Mouse (Mus musculus) layer of hippocampus, postnatal 14 days (tissue): Measurements from ENCODE around the gene H2-Eb1. TPM values are rescaled to one million over a fixed set of nuclear protein-coding genes. Genes with fewer than 3 reads are reported as not detected.

ENCODE experiments used
- DNase-seq, 2 experiments: peaks; one replicate each; pipeline ENCODE4 v3.0.0; 2021 to 2022; ENCODE audit warnings: low spot score in 2 of 2, mixed read lengths in 1 of 2
- long read RNA-seq, 2 experiments: library from polyadenylated mRNA; stranded (forward); transcript quantifications; one replicate each; pipeline ENCODE4 v2.0.0; 2021
- total RNA-seq, 2 experiments: library from RNA; stranded (reverse); gene quantifications; 2 replicates each; pipeline ENCODE4 v1.2.3; 2021

Gene H2-Eb1
- total RNA-seq, result 1 to 10 TPM; 1.8 to 2.1 TPM
- long read RNA-seq, experiment 1, partial matches to known transcripts, result 0 of 2 reads
- long read RNA-seq, experiment 1, other reads (novel, unspliced or antisense), result 0 of 2 reads
- long read RNA-seq, experiment 2, partial matches to known transcripts, result 0 of 1 reads
- long read RNA-seq, experiment 2, other reads (novel, unspliced or antisense), result 0 of 1 reads

DNA sequence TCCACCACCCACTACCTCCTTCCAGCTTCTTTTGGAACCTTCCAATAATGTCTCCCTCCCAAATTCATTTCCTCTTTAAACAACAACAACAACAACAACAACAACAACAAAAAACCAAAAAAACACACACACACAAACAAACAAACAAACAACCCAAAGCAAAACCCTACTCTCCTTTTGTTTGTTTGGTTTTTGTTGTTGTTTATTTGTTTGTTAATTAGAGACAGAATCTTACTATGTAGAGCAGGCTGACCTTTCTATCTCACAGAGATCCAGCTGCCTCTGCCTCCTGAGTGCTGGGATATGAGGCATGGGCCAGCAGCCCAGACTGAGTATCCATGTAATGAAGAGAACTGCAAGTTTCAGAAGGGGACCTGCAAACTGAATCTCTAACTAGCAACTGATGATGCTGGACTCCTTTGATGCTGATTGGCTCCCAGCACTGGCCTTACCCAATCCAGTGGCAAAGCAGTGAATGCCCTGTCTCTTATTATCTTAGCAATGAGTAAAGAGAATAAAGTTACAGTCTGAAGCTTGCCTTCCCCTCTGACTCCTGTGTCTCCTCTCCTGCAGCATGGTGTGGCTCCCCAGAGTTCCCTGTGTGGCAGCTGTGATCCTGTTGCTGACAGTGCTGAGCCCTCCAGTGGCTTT is at the start of gene H2-Eb1:
H2-Eb1 (plus strand) TSS at position 488 of the 651 bp plus-strand sequence.
- peak; percentile 89 to 95 for DNase-seq

DNA sequence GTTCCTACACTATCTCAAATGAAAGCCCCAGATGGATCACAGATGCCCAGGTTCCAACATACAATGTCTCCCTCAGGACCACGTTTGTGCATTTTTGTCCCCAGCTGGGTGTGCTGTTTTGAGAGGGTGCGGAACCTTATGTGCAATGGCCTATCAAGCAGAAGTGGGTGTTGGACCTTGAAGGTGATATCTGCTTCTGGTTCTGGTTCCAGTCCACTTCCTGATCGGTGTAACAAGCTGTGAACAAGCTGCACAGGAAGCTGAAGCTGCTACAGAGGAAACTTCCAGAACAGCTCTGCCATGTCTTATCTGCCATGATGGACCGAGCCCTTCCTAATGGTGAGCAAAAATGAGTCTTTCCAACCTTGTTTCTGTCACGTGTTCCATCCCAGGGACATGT is 49.2 kb upstream of the H2-Eb1 start:
- DNase-seq, result no peak

DNA sequence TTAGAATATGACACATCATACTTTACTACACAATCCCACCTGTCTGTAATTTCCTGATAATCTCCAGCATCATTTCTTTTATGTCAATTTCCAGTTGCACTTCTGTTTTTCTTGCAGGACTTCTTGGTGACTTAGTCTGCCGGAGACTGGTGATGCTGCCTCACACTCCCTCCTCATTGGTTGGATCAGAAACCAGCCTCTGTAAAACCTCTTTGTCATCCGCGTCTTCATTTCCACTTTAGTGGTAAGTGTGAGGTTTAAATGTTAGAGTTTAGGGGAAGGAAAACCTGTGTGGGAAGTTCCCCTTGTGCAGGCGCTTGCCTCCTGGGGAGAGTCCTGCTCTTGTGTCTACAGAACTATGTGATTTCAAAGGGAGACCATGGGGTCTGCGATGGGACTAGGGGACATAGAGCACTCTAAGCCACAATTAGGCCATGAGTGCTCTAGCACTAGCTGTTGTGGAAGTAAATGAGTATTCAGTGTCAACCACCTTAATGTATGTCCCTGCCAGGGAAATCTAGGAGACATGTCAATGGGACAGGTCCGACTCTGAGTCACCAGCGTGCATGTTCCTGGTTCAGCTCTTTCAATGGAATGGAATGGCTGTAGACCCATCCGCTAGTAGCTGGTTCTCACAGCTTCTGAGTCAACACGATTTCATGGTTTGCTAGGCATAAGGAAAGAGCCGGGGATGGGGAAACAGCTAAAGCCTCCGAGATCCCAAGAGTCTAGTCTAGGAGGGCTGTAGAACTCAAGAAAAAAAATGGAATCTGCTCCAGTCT is 47.9 kb upstream of the H2-Eb1 start, which contains the start of gene H2-Ab1:
H2-Ab1 (plus strand) TSS at position 96 of the 782 bp plus-strand sequence.
- DNase-seq, result peak; percentile 79 to 88

DNA sequence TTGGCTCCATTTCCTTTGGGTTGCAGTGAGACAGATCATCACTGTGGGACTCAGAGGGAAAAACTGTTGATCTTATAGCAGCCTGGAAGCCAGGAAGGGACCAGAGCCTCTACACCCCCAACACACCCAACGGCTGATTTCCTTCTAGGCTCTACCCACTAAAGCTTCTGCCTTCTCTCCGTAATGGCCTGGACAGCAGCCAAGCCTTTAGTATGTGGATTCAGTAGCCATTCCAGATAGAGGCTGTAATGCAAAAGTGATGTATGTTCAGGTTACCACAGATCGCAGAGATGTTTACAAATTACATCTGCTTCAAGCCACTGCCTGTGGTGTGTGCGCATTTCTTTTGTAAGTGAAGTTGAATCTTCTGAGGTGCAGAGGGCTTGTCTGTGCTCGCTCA is 45.1 kb upstream of the H2-Eb1 start:
- no peak for DNase-seq

DNA sequence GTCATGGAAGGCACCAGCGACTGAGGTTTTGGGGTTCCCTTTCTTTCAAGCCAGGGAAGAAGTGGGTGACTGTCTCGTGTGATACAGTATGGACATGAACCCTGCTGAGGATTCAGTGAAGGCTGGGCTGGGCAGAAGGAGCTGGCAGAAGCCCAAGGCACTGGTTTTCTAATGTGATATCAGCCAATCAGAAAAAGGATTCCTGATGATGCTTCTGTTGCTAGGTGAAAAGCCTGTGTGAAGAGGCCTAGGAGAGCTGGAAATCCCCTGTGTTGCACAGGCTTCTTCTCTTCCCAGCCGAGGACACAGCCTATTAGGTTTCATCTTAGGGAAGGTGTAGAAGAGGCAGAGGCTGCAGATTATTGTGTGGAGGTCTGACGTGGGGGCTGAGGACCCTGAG is 44.2 kb upstream of the H2-Eb1 start:
- DNase-seq, result peak; percentile 55 to 88

DNA sequence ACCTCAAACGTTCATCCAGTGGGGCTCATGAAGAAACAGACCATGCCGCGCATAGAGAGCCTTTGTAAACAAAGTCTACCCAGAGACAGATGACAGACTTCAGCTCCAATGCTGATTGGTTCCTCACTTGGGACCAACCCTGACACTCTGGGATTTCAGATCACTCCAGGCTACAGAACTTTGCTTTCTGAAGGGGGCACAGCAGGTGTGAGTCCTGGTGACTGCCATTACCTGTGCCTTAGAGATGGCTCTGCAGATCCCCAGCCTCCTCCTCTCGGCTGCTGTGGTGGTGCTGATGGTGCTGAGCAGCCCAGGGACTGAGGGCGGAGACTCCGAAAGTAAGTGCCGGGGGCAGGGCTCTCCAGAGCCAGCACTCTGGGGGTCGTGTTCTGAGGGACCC is 42.6 kb upstream of the H2-Eb1 start:
- DNase-seq, result peak; percentile 71 to 87

DNA sequence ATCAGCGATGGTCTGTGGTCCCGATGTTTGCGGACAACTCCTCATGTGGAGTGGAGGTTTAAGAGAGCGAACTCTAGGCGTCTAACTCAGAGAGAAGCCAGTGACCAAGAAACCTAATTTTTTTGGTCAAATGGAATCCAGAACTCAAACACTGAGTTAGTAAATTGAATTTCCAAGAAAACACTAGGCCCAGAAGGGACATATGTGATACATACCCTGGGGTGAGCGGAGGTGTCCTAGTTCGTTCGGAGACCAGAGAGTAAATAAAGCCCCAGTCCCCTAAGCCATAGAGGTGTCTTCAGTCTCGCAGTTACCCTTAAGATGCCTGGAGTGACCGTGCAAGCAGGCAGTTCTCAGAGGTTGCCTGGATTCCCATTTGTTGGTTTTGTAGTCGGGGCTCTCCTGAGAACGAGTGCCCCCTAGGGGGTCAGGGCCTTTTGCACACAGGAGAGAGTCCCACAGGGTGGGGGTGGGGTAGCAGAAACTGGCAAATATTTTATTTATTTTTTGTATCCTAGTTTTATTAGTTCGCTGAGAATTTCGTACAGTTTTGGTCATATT is 41.8 kb upstream of the H2-Eb1 start:
- no peak for DNase-seq

DNA sequence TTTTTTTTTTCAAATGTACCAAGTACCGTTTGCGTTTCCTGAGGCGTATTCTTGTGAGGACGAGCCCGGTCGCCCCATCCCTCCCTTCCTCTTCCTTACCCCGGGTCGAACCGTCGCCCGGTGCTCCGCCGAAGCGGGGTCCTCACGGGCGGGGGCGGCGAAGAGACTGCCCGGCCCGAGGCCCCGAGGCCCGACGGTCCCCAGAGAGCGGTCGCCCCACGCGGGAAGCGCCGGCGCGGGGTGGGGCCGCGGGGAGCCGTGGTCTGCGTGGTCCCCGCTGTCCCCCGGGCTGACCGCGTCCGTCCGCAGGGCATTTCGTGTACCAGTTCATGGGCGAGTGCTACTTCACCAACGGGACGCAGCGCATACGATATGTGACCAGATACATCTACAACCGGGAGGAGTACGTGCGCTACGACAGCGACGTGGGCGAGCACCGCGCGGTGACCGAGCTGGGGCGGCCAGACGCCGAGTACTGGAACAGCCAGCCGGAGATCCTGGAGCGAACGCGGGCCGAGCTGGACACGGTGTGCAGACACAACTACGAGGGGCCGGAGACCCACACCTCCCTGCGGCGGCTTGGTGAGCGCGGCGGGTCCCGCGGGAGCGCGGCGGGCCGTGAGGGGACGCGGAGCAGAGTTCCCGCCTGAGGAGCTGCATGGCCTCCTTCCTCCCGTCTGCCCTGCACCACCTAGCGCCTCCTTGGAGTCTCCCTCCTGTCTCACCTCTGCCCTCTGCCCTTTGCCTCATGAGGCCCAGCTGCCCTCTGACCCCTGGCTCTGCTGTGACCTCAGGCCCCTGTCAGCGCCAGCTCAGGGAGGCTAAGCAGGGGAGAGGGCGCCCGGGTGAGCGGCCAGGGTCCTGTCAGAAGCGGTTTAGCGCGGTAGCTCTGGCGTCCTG is 41.0 kb upstream of the H2-Eb1 start:
- no peak for DNase-seq

DNA sequence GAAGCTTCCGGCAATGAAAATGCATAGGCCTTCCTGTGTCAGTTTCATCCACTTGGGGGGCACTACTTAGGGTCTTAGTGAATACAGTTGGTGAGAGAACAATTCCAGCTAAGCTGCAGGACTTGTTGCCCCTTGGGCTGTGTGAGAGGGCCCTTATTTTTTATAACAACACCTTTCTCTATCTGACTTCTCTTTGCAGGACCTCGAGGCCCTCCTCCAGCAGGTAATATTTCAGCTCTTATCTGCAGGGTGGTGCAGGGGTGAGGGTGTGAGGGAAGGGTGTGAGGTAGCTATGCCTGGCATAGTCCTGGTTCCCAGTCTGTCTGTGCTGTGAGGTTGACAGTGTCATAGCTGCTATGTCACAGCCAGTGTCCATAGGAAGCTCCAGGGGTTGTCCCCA is 37.4 kb upstream of the H2-Eb1 start:
- no peak for DNase-seq

DNA sequence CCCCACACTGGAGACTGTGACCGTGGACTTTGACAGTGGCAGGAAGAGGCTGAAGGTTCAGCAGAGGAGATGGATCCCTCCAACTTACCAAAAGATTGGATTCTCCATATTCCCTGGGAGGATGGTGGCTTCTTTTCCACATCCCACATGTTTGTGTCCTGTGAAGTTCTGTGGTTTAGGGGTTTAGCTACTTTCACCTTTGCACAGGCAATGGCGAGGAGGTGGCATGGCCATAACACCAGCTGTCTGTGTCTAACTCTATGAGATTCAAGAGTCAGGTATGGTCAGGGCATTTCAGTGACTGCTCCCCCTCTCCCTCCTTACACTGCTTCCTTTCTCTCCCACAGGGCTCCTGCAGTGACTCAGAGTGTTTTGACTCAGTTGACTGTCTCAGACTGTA is 36.9 kb upstream of the H2-Eb1 start:
- no peak for DNase-seq

DNA sequence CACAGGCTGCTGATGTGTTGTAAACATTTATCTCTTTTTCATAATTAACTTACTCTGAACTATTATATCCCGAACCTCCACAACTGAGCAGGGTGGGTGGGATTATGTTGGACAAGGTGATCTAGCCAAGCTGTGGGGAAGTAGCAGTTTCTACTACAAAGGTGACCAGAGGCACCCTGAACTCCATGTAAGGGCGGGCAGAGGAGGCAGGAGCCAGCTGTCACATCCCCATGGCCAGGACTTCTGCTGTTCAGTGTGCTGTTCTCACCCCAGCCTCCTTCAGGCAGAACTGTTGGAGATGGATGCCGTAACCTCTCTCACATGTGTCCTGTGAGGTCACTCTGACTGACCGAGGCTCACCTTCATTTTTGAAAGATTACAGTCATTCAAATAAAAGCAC is 35.9 kb upstream of the H2-Eb1 start:
- no peak for DNase-seq

DNA sequence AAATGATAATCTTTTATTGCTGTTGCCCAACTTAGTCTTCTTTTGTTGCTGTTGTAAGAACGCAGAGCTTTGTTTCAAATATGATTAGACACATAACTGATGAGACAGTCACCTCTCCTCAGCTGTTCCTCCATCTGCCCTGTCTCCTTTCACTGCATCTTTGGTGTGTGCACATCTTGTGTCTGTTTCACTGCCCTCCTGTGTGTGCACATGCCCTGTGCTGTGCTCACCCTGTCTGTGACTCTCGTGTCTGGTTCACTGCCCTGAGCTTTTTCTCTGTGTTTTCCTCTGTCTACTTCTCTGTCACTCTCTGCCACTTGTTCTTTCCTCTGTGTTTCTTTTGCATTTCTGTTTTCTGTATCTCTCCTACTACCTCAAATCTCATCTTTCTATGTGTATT is 35.4 kb upstream of the H2-Eb1 start:
- no peak for DNase-seq

DNA sequence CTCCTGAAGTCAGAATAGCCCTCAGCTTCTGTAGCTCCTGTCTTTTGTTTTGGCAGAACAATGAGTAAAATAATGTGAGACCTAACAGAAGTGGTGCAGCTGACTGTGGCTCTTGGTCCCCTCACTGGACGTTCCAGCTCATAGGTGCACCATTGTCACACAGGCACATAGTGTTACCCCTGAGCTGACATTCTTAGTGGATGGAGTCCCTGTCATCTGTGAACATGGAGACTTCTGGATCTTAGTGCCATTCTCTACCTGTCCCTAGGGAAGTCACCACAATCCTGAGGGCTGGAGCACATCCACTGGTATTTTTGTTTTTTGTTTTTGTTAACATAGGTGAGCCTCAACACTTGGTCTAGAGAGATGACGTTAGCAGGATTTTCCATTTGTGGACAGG is 34.7 kb upstream of the H2-Eb1 start:
- no peak for DNase-seq

DNA sequence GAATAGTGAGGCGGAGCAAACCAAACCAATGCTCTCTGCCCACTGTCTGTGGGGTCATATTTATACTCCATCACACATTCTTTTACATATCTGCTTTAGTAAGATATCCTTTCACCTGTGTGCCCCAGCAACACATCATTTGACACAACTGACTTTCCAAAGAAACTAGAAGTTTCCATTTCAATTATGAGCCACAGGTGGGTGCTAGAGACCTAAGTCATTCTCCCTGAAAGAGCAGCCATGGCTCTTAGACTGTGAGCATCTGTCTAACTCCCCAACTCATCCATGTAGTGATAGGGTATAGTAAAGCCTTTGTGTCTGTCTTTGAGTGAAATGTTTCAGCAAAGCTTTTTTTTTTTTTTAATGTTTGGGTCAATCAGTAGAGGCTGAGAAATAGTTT is 33.6 kb upstream of the H2-Eb1 start:
- no peak for DNase-seq

DNA sequence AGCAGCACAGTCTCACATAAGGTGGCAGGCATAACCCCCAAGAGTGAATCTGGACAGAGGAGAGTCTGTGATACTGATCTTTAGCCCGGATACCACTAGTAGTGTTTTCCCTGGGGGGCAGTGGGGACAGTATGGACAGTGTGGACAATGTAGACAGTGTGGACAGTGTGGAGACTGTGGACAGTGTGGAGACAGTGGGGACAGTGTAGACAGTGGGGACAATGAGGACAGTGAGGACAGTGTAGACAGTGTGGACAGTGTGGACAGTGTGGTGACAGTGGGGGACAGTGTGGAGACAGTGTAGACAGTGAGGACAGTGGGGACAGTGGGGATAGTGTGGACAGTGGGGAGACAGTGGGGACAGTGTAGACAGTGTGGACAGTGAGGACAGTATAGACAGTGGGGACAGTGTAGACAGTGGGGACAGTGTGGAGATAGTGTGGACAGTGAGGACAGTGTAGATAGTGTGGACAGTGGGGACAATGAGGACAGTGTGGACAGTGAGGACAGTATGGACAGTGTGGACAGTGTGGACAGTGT is 25.1 kb upstream of the H2-Eb1 start:
- DNase-seq, result no peak

DNA sequence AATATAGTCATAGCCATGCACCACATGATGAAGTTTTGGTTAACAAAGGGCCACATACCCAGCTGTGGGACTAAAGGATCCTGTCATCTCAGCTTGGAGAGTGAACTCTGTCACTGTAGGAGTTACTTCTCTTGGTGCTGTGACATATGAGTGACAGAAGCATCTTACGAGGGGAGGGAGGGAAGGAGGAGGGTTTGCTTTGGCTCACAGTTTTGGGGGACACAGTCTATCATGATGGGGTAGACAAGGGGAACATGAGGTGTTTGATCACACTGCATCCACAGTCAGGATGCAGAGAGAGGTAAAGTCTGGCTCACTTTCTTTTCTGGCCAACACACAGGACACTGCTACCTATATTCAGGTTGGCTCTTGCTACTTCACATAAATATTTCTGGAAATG is 23.8 kb upstream of the H2-Eb1 start:
- DNase-seq, result no peak

DNA sequence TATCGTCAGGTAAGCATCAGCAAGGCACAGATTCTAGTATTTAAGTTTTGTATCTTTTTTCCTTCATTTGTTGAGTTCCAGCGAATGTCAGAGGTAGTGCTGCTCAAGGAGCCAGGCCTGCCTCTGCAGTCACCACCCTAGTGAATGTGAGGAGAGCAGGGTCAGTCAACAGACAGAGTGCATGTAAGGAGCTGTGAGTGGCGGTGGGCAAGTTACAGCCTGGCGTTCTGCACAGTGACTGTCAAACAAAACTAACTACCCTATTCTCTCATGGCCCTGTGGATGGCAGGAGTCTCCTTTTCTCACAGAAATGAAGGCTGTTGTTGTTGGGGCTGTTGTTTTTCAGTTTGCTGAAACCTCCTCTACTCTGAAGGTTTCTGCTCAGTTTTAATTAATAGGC is 20.3 kb upstream of the H2-Eb1 start:
- DNase-seq, result no peak

DNA sequence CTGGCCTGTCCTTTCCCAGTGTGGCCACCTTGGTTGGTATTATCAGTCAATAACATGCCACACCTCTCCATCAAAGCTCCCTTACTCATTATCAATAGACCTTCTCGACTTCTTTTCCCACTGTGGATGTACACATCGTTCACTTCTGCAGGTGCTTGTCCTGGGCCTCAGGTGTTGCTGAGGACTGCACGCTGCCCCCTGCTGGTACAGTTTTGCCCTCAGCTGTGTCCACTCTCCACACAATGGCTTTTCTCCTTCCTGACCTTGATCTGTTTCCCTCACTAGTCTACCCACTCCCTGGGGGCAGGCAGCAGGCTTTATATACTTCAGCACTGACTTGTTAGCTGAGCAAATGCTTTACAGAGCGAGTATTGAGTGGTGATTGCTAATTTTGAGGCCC is 19.8 kb upstream of the H2-Eb1 start:
- no peak for DNase-seq

DNA sequence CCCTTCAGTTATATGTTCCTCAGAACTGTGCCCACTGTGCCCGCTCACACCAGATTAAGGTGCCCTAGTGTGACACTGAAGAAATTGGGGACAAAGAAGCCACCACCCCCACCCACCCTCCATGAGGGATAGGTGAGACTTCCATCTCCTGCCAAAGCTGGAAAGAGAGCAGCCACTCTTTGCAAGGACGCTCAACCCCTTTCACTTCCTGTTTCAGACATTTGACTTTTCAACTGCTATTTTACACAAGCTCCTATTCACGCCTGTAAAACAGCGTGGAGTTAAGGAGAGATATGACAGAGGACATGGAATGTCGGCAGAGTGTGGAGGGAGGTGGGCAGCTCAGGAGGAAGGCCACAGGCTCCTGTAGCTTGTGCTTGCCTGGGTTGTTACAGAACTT is 19.2 kb upstream of the H2-Eb1 start:
- no peak for DNase-seq

DNA sequence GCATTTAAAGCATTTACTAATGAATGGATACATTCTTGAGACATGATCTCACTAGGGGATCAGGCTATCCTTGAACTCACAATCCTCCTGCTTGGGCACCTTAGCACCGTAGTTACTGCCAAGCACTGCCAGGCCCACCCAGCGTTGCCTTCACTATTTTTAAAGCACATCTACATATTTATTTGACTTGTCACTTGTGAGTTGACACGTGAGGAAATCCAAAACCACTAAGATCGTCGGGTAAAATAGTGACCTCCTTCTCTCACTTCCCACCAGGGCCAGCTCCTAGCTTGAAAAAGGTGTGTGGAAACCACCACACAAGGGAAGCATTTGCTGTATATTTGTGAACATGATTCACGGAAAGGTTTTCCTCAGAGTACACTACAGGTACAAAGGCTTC is 18.7 kb upstream of the H2-Eb1 start:
- DNase-seq, result no peak

DNA sequence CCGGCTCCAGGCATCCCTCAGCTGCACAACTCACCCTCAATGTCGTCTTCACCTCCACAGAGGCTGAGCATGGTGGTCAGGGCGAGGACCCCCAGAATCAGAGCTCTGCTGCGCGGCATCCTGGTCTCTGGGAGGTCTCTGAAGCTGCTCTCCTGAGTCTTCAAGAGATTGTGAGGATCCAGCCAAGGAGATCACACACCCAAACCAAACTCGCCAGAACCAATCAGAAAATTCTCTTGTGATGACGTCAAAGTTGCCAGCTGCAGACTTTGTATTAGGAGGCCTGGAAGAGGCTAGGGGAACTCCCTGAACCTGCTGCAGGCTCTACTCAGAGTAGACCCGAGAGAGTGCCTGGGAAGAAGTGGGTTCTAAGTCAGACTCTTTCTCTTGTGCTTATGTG is 18.0 kb upstream of the H2-Eb1 start, which contains the start of gene H2-Aa:
H2-Aa (minus strand) TSS at position 176 of the 400 bp plus-strand sequence.
- peak; percentile 75 to 84 for DNase-seq
